Mouse (Mus musculus) thymus, adult 18-20 months (tissue): ENCODE data around the gene Tusc1.

Source experiments
- DNase-seq, 2 experiments: peaks; one replicate each; pipeline ENCODE4 v3.0.0; 2022; ENCODE audit warnings: mixed read lengths in 2 of 2

The Tusc1 gene

GRCm38 (mm10) chr4:93335118-93336003 lies at the start of gene Tusc1:
TSS of gene Tusc1 (minus strand) at chr4:93335511.
- peak; percentile 37 to 42 for DNase-seq

GRCm38 (mm10) chr4:93352930-93353329 lies 17.6 kb upstream of the Tusc1 start:
- no peak for DNase-seq

GRCm38 (mm10) chr4:93344357-93344756 lies 9.0 kb upstream of the Tusc1 start:
- DNase-seq, result no peak

GRCm38 (mm10) chr4:93341568-93341967 lies 6.3 kb upstream of the Tusc1 start:
- no peak for DNase-seq

- no peak for DNase-seq
Observed at GRCm38 (mm10) chr4:93337977-93338376, 2.7 kb upstream of the Tusc1 start.

- peak; percentile 74 to 75 for DNase-seq
Observed at GRCm38 (mm10) chr4:93334636-93335117, 634 bp downstream of the Tusc1 start.

- DNase-seq, result no peak
Observed at GRCm38 (mm10) chr4:93307486-93307885, 27.8 kb downstream of the Tusc1 start.

GRCm38 (mm10) chr4:93286065-93286464 lies 49.2 kb downstream of the Tusc1 start:
- DNase-seq, result no peak
